Mouse (Mus musculus) kidney, adult 8-10 months (tissue): ENCODE measurements around the gene Gm5294.

Experiments
- DNase-seq, 2 experiments: peaks; one replicate each; pipeline ENCODE4 v3.0.0; 2022

Gm5294 gene

DNA sequence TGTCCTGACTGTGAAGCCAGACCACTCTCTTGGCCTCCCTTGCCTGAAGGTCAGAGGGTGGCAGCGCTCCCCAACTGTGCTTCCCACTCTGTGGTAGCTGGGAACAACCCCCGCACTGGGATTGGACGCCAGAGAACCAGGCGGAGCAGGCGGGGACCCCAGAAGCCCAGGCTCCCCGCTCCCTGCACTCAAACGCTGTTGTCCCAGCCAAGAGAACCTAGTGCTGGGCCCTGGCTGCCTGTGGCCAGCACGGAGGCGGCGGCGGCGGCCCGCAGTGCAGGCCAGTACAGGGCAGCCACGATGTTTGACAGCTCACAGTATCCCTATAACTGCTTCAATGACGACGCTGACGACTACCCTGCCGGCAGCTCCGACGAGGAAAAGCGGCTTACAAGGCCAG lies at the start of gene Gm5294:
TSS of gene Gm5294 (plus strand) at position 301 of the 400 bp plus-strand sequence.
- no peak for DNase-seq

DNA sequence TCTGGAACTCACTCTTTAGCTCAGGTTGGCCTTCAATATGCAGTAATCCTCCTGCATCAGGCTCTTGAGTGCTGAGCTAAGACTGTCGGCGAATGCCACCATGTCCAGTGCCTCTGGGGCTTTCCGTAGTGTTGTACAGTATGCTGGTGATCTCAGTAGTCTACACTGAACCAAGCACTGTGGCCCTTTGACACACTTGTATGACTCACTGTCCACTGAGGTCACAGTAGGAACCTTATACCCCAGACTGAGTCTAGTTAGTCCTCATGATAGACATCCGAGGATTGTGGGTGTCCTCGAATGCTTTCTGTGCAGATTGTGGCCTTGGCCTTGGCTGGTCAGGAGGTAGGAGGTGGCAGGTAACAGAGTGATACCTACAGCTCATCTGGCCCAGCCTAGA lies 44.8 kb upstream of the Gm5294 start:
- no peak for DNase-seq

DNA sequence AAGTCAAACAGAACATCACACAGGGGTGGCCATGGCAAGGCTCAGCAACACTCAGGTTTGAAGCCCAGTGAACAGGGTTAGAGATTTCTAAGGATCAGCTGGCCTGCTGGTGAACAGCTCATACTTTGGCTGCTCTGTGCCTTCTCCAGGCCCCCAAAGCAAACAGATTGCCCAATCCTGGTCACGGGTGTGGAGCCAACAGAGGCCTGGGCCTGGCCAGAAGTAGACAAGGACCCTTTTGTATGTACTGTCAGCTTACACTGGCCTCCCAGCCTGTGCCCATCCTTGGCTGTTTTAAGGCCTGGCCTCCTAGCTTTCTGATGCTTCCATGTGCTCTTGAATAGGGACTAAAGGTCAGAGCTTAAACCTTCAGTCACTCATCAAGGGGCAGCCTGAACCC lies 43.5 kb upstream of the Gm5294 start:
- no peak for DNase-seq

DNA sequence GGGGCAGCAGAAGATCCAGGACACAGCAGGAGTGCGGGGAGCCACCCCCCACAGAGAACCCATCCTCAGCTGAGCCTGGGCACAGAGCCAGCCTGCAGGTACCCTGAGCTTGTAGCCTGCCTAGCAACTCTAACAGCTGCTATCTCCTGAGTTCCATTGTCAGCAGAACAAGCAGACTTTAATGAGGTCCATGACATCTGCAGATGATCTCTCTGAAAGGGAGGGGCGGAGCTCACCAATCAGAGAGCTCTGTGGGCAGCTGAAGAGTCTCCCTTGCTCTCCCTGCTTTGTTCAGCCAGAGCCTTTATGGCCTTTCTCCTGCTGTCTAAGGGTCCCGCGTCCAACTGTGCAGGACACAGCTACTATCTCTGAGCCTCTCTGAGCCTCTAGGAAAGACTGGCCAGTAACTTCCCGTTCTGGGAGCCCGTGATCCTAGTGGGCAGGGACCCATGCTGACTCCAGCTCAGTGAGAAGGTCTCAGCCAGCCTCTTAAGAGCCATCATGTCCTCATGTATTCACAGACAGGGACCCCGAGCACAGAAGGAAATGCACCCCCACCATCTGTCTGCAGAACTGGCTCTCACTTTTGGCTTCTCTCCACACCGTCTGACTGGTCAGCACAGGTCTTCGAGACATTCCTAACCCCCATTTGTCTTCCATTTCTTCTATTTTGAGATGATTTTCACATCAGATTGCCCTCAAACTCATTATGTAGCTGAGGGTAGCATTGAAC lies 41.0 kb upstream of the Gm5294 start:
- peak; percentile 45 to 48 for DNase-seq

DNA sequence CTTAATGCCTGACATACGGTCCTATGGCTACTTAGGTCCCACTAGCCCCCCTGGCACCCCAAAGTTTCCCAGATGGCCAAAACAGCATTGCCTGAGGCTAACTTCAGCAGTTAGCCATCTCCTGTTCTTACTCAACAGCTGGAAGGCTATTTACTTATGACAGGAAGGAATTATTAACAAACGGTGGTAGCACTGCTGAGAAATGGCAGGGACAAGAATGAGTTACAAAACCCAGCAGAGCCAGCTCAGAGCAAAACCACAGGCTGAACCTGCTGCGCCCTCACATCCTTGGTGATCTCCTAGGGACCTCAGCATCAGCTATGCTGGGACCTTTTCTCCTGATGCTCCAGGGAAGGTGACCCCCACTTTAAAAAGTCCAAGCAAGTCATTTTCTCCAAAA lies 40.2 kb upstream of the Gm5294 start:
- no peak for DNase-seq

- DNase-seq, result no peak
These were observed 37.2 kb upstream of the Gm5294 start for GRCm38 (mm10) chr5:138782697-138783096.

GRCm38 (mm10) chr5:138783181-138783580 lies 36.7 kb upstream of the Gm5294 start:
- no peak for DNase-seq

DNA sequence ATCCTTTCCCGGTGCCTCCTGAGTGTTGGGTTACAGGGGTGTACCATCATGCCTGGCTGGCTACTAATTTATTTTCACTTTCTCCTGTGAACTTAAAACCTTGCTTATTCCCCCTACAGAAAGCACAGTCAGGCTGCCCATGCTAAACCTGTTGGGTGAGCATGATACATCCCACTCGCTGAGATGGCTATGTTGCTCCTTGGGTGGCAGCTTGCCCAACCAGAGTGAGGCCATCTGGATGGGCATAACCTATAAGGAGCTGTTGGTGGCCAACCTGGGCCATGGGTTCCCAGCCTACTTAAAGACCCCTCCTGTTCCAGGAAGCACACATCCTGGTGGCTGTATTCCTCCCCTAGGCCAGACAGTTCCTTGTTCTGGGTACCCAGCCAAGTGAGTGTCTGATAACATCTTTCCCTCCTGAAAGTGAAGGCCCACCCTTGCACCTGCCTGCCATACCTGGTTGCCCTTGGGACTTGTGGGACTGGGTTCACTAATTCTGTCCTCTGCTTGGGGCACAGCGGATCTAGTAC lies 33.8 kb upstream of the Gm5294 start:
- DNase-seq, result peak; percentile 17 to 26

DNA sequence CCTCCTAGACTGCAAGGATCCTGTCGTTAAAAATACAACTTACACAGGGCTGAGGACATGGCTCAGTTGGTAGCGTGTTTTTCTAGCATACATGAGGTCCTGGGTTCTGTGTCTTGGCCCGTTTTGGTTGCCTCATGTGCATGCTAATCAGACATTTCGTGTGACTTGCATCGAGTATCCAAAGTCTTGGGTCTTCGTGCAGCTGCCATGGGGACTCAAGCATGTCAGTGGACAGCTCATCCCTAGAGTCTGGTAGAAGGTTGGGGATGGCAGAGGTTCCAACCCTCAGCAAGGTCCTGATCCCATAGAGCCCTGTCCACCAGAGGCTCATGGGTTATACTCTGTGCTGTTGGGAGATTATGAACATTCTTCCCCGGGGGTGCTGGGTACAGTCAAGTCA lies 32.2 kb upstream of the Gm5294 start:
- no peak for DNase-seq

DNA sequence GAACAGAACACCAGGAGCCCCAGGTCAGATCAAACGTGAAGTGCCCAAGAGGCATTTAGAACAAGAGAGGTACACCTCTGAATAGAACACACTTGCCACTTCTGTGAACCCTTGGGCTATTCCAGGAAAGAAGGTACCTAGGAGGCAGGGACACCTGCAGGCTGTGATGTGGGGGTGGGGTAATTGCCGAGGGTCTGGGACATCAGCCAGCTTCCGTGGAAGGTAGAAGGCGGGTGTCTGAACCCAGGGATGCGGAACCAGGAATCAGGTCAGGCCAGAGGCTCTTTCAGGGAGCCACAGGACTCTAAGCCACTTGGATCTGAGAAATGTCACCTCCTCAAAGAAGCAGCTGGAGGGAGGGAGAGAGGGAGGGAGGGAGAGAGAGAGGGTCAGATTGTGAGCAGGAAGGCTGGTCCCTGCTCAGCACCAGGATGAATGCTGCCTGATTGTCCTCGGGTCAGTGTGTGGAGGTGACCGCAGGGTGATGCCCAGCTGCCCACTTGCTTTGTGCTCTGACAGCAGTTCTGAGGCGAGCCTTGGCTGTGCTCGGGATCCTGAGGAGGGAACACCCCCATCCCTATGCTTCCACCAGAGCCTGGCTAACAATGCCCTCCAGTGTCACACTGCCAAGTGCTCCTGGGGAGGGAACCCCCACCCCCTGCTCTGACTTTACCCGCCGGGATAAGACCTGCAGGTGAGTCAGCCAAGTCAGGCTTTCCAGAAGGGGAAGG lies 31.2 kb upstream of the Gm5294 start:
- peak; percentile 85 to 90 for DNase-seq

GRCm38 (mm10) chr5:138790954-138791480 lies 28.9 kb upstream of the Gm5294 start:
- DNase-seq, result peak; percentile 29 to 49

DNA sequence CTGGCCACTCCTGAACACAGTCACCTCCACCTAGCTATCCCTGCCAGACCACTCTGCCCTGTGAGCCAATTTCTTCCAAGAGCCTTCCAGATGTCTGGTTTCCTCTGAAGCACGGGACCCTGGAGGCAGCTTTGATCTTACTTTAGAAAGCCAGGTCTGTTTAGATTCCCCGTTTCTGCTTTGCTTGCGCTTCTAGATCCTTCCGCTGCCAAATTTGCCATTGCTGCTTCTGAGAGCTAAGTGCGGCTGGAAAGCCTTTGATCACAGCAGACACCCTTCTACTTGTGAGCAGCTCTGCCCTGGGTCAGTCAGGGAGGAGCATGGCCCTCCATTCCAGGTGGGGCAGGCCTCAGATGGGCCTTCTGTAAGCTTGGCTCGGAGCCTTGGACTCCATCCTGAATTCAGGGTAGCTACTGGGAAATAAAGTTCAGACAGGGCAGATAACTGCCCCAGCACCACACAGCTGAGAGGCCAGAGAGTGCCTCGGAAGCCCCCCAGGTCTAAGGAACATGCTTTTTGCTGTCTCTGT lies 18.2 kb upstream of the Gm5294 start:
- DNase-seq, result no peak

- no peak for DNase-seq
These were observed 15.6 kb upstream of the Gm5294 start for GRCm38 (mm10) chr5:138804286-138804685.

DNA sequence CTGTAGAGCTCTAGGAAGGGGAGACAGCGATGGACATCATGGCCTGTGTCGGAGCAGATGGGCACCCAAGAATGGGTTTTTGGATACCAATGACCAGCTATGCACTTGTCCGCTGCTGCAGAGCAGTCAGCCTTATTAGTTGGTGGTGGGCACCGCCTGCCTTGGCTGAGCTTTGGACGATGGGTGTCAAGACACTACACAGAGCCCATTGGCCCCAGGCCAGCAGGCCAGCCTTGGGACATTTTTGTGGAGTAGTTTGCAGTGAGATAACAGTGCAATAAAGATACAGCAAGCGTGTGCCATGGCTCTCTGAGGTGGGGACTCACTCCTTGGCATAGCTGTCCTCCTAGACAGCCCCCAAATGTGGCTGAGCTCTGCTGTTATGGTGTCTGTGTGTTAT lies 10.1 kb upstream of the Gm5294 start:
- no peak for DNase-seq

DNA sequence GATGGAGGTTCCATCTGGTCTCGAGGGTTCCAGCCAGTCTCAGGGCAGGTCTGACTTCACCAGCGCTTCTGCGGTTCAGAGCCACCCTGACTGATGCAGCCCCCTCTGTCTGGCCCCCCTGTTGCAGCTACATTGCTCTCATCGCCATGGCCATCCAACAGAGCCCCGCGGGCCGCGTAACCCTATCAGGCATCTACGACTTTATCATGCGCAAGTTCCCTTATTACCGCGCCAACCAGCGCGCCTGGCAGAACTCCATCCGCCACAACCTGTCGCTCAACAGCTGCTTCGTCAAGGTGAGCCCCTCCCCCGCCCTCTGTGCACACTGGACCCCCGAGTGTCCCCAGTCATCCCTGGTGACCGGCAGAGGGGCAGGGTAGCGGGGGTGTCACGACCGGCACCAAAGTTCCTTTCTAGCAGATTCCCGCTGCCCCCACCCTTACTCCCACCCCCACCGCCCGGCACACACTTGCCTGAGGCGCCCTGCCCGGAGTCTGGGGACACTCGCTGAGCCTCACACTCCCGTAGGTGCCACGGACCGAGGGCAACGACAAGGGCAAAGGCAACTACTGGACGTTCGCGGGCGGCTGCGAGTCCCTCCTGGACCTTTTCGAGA lies 945 bp downstream of the Gm5294 start:
- no peak for DNase-seq

DNA sequence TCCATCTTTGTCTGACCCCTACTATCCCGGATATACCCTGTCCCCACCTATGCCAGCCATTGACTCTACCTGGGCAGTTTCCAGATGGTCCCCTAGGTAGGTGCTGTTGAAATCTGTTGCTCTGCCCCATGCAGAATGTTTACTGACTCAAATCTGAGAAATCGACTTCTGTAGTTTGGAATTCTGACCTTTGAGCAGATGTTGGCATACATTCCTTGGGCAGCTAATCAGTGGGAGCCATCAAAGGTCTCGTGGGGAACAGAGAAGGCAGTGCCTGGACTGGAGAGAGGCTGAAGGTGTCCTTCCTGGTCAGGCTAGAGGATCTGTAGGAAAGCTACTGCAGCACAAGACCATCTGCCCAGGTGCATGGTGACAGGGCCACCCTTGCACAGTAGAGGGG lies 5.2 kb downstream of the Gm5294 start:
- no peak for DNase-seq

DNA sequence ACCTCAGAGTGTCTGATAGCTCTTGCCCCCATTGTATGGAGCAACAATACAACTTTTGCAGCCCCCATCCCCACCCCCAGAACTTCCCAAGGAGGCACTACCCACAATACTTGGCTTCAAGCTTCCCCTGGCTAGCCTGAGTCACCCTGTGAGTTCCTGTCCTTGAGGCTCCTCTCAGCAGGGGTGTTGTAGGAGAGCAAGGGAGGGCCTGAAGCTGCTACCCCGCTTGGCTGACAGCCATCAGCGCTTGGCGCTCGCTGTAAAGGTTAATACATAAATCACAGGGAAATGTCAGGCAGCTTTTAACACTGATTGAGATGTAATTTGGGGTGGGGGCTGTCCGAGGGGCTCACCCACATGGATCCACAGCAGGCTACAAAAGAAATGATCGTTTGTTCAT lies 13.5 kb downstream of the Gm5294 start:
- no peak for DNase-seq

DNA sequence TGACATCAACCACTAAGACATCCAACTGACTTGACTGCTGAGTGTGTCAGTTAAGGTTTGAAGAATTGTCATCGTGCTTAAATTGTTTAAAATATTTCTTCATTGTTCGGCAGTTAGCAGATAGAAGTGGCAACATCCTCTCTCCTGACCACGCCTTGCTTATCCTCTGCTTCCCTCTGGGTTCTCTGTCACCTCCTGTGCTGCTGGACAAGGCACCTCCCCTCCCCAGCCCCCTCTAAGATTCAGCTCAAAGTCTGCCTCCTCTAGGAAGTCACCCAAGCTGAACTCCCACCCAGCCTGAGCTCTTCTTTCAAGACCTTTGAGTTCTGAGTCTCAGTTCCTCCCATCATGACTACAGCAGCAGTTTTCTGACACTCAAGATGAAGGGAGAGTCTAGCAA lies 15.0 kb downstream of the Gm5294 start:
- no peak for DNase-seq

DNA sequence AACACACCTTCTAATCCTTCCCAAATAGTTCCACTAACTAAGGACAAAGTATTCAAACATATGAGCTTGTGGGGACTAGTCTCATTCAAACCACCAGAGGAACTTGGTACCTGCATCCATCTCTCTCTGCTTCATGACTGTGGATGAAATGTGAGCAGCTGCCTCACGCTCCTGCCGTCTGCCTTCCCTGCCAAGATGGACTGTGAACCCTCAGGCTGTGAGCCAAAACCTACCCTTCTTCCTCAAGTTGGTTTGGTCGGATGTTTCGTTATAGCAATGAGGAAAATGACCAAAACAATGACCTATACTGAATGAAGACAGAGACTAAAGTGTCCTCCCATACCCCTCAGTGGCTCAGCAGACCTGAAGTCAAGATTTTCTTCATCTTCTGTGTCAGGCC lies 21.1 kb downstream of the Gm5294 start:
- peak in 1 of 2 experiments; percentile 33 for DNase-seq

GRCm38 (mm10) chr5:138843168-138843824 lies 23.4 kb downstream of the Gm5294 start:
- no peak for DNase-seq

DNA sequence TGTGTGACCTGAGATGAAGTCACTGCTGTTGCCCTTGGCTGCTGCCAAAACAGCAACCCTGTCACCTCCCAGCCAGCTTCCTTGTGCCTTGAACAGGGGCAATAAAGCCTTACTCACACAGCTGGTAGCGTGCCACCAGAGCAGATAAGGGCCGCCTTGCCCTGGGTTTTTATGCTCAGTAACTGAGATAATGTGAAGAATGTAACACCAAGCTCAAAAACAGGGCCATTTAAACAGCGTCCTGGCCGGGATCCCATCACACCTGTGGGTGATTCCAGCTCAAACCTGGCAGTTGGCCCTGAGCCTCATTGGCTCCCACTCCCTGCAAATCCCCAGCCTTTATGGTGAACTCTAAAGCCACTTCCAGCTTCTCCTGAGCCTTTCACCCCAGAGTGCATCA lies 26.6 kb downstream of the Gm5294 start:
- DNase-seq, result peak; percentile 67

GRCm38 (mm10) chr5:138848102-138848501 lies 28.2 kb downstream of the Gm5294 start:
- peak; percentile 87 to 95 for DNase-seq
